Mouse (Mus musculus) retina, postnatal 7 days (tissue): Measurements from ENCODE around the gene Fam69a.
"Not testable (repeated sequence)": the region's sequence is repeated elsewhere in the genome, so short reads cannot be mapped to it uniquely, and the experiment has no call there.

Source experiments
- DNase-seq: peaks from one replicate; pipeline ENCODE4 v3.0.0-alpha.2; 2012; ENCODE audit warnings: low read depth, low spot score

Fam69a gene

GRCm38 (mm10) chr5:107986967-107987834 lies at the start of gene Fam69a:
Gene Fam69a, minus strand, starts transcription at chr5:107987085.
- peak; percentile 86 for DNase-seq

GRCm38 (mm10) chr5:108035523-108035922 lies 48.6 kb upstream of the Fam69a start:
- no peak for DNase-seq

DNA sequence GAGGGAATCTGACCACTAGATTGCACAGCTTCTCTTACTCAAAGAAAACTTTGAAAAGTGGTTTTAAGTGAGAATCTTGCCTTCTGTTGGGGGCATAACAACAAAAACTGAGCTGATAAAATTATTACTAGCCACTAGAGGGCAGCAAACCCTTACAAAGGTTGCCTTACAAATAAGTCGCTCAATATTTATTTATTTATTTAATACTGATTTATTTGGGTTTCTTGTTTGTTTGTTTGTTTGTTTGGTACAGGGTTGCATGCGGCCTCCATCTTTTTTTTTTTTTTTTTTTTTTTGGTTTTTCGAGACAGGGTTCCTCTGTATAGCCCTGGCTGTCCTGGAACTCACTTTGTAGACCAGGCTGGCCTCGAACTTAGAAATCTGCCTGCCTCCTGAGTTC lies 47.3 kb upstream of the Fam69a start:
- peak; percentile 34 for DNase-seq

GRCm38 (mm10) chr5:108031267-108031666 lies 44.4 kb upstream of the Fam69a start:
- no peak for DNase-seq

DNA sequence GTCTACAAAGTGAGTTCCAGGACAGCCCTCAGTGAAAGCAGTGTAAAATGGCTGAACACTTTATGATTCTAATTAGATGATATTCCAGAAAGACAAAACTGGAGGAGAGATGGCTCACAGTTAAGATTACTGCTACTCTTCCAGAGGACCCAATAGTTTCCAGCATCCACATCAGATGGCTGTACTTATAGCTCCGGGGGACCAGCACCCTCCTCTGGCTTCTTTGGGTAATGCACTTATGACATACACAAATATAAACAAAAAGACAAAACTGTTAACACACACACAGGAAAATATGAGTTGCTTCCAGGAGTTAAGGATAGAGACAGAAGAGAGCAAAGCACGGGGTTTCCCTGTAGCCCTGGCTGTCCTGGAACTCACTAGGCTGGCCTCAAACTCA lies 43.1 kb upstream of the Fam69a start:
- no peak for DNase-seq

- not testable (repeated sequence) for DNase-seq
These were observed 42.1 kb upstream of the Fam69a start for GRCm38 (mm10) chr5:108028797-108029536.

- no peak for DNase-seq
These were observed 41.3 kb upstream of the Fam69a start for GRCm38 (mm10) chr5:108028230-108028629.

DNA sequence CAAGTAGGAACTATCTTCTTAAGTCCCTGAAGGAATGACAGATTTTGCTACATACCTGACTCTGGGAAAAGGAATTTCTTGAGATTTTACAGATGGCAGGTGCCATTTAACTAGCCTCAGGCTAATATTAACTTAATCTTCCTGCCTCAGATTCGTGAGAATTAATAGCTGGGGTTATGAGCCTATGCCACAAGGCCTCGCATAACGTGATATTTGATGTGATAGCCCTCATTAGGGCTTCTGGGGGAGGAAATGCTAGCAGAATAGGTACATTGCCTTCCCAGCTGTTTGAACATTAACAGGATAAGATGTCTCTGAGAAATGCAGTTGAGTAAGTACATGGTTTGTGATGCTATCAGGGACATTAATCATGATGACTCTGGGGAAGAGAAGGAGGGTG lies 34.5 kb upstream of the Fam69a start:
- DNase-seq = no peak

- DNase-seq = no peak
These were observed 32.5 kb upstream of the Fam69a start for GRCm38 (mm10) chr5:108019367-108019766.

- DNase-seq = no peak
These were observed 30.3 kb upstream of the Fam69a start for GRCm38 (mm10) chr5:108017232-108017631.

GRCm38 (mm10) chr5:108015422-108015821 lies 28.5 kb upstream of the Fam69a start:
- no peak for DNase-seq

DNA sequence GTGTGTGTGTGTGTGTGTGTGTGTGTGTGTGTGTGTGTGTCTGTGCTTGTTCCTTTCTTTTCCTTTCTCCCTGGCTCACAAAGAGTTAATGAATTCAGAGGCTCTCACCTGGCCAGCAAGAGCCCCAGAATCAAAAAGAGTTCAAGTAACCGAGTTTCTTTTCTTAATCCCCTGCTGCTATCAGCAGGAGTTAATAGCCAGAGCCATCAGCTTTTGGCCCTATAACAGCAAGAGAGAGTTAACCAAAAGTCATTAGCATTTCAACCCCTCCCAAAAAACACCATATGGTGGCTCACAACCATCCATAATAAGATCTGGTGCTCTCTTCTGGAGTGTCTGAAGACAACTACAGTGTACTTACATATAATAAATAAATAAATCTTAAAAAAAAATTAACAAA lies 27.3 kb upstream of the Fam69a start:
- no peak for DNase-seq

GRCm38 (mm10) chr5:108009721-108010120 lies 22.8 kb upstream of the Fam69a start:
- DNase-seq = no peak

GRCm38 (mm10) chr5:108005134-108005533 lies 18.2 kb upstream of the Fam69a start:
- no peak for DNase-seq

GRCm38 (mm10) chr5:108002734-108003133 lies 15.8 kb upstream of the Fam69a start:
- no peak for DNase-seq

- peak; percentile 29 for DNase-seq
These were observed 14.1 kb upstream of the Fam69a start for GRCm38 (mm10) chr5:108000776-108001548.

DNA sequence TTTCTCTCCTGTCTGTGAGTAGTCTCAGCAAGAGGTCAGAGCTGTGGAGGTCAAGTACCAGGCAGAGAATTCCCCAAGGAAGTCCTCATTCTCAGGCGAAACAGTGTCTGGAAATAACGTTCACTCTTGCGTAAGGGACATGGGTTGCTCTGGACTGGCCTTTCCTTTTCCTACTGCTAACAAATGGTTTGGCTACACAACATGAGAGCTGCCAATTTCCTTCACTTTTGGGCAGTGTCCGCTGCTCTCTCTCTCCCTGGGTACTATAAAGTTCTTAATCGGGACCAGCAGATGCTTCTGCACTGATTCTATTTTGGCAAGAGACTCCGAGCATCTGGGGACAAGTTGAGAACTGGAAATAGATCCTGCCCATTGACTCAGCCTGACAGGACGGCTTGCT lies 10.8 kb upstream of the Fam69a start:
- DNase-seq = no peak

- DNase-seq = no peak
These were observed 9.1 kb upstream of the Fam69a start for GRCm38 (mm10) chr5:107995936-107996335.

GRCm38 (mm10) chr5:107987835-107988251 lies 958 bp upstream of the Fam69a start:
- DNase-seq = no peak

DNA sequence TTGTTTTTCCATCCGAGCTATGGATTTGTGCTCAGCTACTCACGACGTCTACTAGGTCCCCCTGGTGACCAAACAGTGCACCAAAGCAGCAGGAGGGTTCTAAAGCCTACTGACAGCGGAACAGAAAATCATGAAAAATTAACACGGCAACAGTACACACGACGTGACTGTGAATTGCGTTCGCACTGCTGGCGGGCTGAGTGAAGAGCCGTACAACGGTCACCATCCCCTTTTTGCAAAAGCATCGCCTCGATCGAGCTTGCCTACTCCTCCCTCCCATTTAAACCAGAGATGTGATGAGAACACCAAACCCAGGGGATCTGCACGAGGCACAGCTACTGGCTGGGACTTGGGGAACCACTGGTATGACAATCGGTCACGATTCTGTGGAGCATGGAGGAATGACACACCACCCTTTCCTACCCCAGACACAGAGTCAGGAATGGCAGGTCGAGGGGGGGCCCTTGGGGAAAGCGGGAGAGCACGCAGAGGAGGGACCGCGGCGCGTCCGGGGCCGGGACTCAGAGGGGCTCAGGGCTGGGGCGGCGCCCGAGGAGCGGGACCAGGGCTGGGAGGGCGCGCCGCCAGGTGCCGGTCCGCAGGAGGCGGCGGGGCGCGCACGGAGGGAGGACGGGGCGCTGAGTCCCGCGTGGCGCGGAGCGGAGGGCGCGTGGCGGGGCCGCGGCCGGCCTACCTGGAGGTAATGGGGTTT lies 474 bp downstream of the Fam69a start:
- DNase-seq = peak; percentile 27

GRCm38 (mm10) chr5:107983946-107984345 lies 2.9 kb downstream of the Fam69a start:
- no peak for DNase-seq
